Mouse (Mus musculus): ENCODE measurements at regions not wholly inside any gene's neighbourhood (a gene's known extent, or its start where the extent isn't known, plus 50 kb on each side); places are given as distances from the start of the nearest gene placed in this dataset.

GRCm38 (mm10) chr2:159986719-159987118 lies 347.2 kb downstream of the Gm826 start:
- Histone ChIP-seq H3K27ac (no peak overlapping the region), H3K36me3 (no peaks in the 10 kb centered on the region), H3K27me3 (ENCODE audit: insufficient read depth, poor library complexity, severe bottlenecking) (no peaks in the 10 kb centered on the region), H3K4me1 (replicated peaks) (no peaks in the 10 kb centered on the region), H3K9me3 (no peaks in the 10 kb centered on the region), H3K4me3 (no peak overlapping the region)
- no peak for DNase-seq (ENCODE audit: low spot score)
- 94% methylated on average over 7 of the region's 7 CpGs for WGBS

- H3K9me3 ChIP-seq = no peaks in the 10 kb centered on the region
- H3K36me3 ChIP-seq = no peaks in the 10 kb centered on the region
- no peak overlapping the region for H3K27ac ChIP-seq
- no peaks in the 10 kb centered on the region for H3K4me1 ChIP-seq (replicated peaks)
- no peaks in the 10 kb centered on the region for H3K27me3 ChIP-seq (ENCODE audit: insufficient read depth, poor library complexity, severe bottlenecking)
- DNase-seq (ENCODE audit: low spot score) = no peak
- no peak overlapping the region for H3K4me3 ChIP-seq
- WGBS = 90% methylated on average over 3 of the region's 3 CpGs
These were observed 352.3 kb downstream of the Gm826 start for GRCm38 (mm10) chr2:159981694-159982093.

GRCm38 (mm10) chr2:159950369-159950768 lies 383.6 kb downstream of the Gm826 start:
- H3K27me3 ChIP-seq (ENCODE audit: insufficient read depth, poor library complexity, severe bottlenecking) = no peaks in the 10 kb centered on the region
- DNase-seq (ENCODE audit: low spot score) = no peak
- no peak overlapping the region for H3K4me3 ChIP-seq
- H3K27ac ChIP-seq = no peak overlapping the region
- no peaks in the 10 kb centered on the region for H3K4me1 ChIP-seq (replicated peaks)
- no peaks in the 10 kb centered on the region for H3K36me3 ChIP-seq
- 85% methylated on average over 1 of the region's 1 CpGs for WGBS
- H3K9me3 ChIP-seq = no peaks in the 10 kb centered on the region

GRCm38 (mm10) chr2:159949046-159949445 lies 384.9 kb downstream of the Gm826 start:
- H3K27me3 ChIP-seq (ENCODE audit: insufficient read depth, poor library complexity, severe bottlenecking) = no peaks in the 10 kb centered on the region
- no peaks in the 10 kb centered on the region for H3K4me1 ChIP-seq (replicated peaks)
- no peak overlapping the region for H3K27ac ChIP-seq
- DNase-seq (ENCODE audit: low spot score) = no peak
- no peaks in the 10 kb centered on the region for H3K36me3 ChIP-seq
- no peaks in the 10 kb centered on the region for H3K9me3 ChIP-seq
- H3K4me3 ChIP-seq = no peak overlapping the region
- WGBS = 86% methylated on average over 4 of the region's 4 CpGs

GRCm38 (mm10) chr2:159930744-159931143 lies 403.2 kb downstream of the Gm826 start:
- Histone ChIP-seq H3K4me3 (no peak overlapping the region), H3K36me3 (no peaks in the 10 kb centered on the region), H3K27ac (no peak overlapping the region), H3K27me3 (ENCODE audit: insufficient read depth, poor library complexity, severe bottlenecking) (no peaks in the 10 kb centered on the region), H3K4me1 (replicated peaks) (no peaks in the 10 kb centered on the region), H3K9me3 (no peaks in the 10 kb centered on the region)
- 83% methylated on average over 2 of the region's 2 CpGs for WGBS
- DNase-seq (ENCODE audit: low spot score) = no peak

GRCm38 (mm10) chr2:159889701-159890100 lies 444.3 kb downstream of the Gm826 start:
- Histone ChIP-seq H3K27me3 (ENCODE audit: insufficient read depth, poor library complexity, severe bottlenecking) (no peaks in the 10 kb centered on the region), H3K36me3 (no peaks in the 10 kb centered on the region), H3K27ac (no peak overlapping the region), H3K9me3 (no peaks in the 10 kb centered on the region), H3K4me3 (no peak overlapping the region), H3K4me1 (replicated peaks) (no peaks in the 10 kb centered on the region)
- no peak for DNase-seq (ENCODE audit: low spot score)
- 85% methylated on average over 2 of the region's 2 CpGs for WGBS

- no peak for DNase-seq (ENCODE audit: low spot score)
- 92% methylated on average over 6 of the region's 6 CpGs for WGBS
- H3K9me3 ChIP-seq = no peaks in the 10 kb centered on the region
- no peaks in the 10 kb centered on the region for H3K27me3 ChIP-seq (ENCODE audit: insufficient read depth, poor library complexity, severe bottlenecking)
- no peaks in the 10 kb centered on the region for H3K36me3 ChIP-seq
- H3K4me3 ChIP-seq = no peak overlapping the region
- H3K27ac ChIP-seq = no peak overlapping the region
- H3K4me1 ChIP-seq (replicated peaks) = 0 out of 2 replicates have a peak, but pooled peaks cover 2% of the 10 kb centered on the region
These were observed 449.0 kb downstream of the Gm826 start for GRCm38 (mm10) chr2:159884773-159885459.

GRCm38 (mm10) chr2:159866981-159867380 lies 467.0 kb downstream of the Gm826 start:
- Histone ChIP-seq H3K27me3 (ENCODE audit: insufficient read depth, poor library complexity, severe bottlenecking) (no peaks in the 10 kb centered on the region), H3K4me1 (replicated peaks) (no peaks in the 10 kb centered on the region), H3K36me3 (no peaks in the 10 kb centered on the region), H3K27ac (no peak overlapping the region), H3K4me3 (no peak overlapping the region), H3K9me3 (no peaks in the 10 kb centered on the region)
- WGBS = 71% methylated on average over 2 of the region's 2 CpGs
- DNase-seq (ENCODE audit: low spot score) = no peak

GRCm38 (mm10) chr2:159866391-159866790 lies 467.6 kb downstream of the Gm826 start:
- Histone ChIP-seq H3K9me3 (no peaks in the 10 kb centered on the region), H3K27ac (no peak overlapping the region), H3K4me1 (replicated peaks) (no peaks in the 10 kb centered on the region), H3K27me3 (ENCODE audit: insufficient read depth, poor library complexity, severe bottlenecking) (no peaks in the 10 kb centered on the region), H3K4me3 (no peak overlapping the region), H3K36me3 (no peaks in the 10 kb centered on the region)
- WGBS = 72% methylated on average over 1 of the region's 1 CpGs
- DNase-seq (ENCODE audit: low spot score) = no peak

- Histone ChIP-seq H3K36me3 (no peaks in the 10 kb centered on the region), H3K4me1 (replicated peaks) (no peaks in the 10 kb centered on the region), H3K4me3 (no peak overlapping the region), H3K27ac (no peak overlapping the region), H3K9me3 (no peaks in the 10 kb centered on the region), H3K27me3 (ENCODE audit: insufficient read depth, poor library complexity, severe bottlenecking) (no peaks in the 10 kb centered on the region)
- no peak for DNase-seq (ENCODE audit: low spot score)
- WGBS = 65% methylated on average over 1 of the region's 1 CpGs
These were observed 470.8 kb downstream of the Gm826 start for GRCm38 (mm10) chr2:159863185-159863584.

GRCm38 (mm10) chr2:159853891-159854665 lies 479.9 kb downstream of the Gm826 start:
- no peak for DNase-seq (ENCODE audit: low spot score)
- Histone ChIP-seq H3K4me3 (no peak overlapping the region), H3K4me1 (replicated peaks) (no peaks in the 10 kb centered on the region), H3K9me3 (no peaks in the 10 kb centered on the region), H3K27ac (no peak overlapping the region), H3K27me3 (ENCODE audit: insufficient read depth, poor library complexity, severe bottlenecking) (no peaks in the 10 kb centered on the region), H3K36me3 (no peaks in the 10 kb centered on the region)
- 80% methylated on average over 5 of the region's 5 CpGs for WGBS

- Histone ChIP-seq H3K27me3 (ENCODE audit: insufficient read depth, poor library complexity, severe bottlenecking) (no peaks in the 10 kb centered on the region), H3K4me3 (no peak overlapping the region), H3K9me3 (no peaks in the 10 kb centered on the region), H3K27ac (no peak overlapping the region), H3K4me1 (replicated peaks) (no peaks in the 10 kb centered on the region), H3K36me3 (no peaks in the 10 kb centered on the region)
- DNase-seq (ENCODE audit: low spot score) = no peak
- WGBS = 90% methylated on average over 4 of the region's 4 CpGs
These were observed 481.0 kb downstream of the Gm826 start for GRCm38 (mm10) chr2:159852959-159853358.

- no peak for DNase-seq (ENCODE audit: low spot score)
- no peaks in the 10 kb centered on the region for H3K9me3 ChIP-seq
- 89% methylated on average over 7 of the region's 7 CpGs for WGBS
- H3K4me3 ChIP-seq = no peak overlapping the region
- no peaks in the 10 kb centered on the region for H3K36me3 ChIP-seq
- no peaks in the 10 kb centered on the region for H3K27me3 ChIP-seq (ENCODE audit: insufficient read depth, poor library complexity, severe bottlenecking)
- no peaks in the 10 kb centered on the region for H3K4me1 ChIP-seq (replicated peaks)
- H3K27ac ChIP-seq = no peak overlapping the region
These were observed 501.4 kb downstream of the Gm826 start for GRCm38 (mm10) chr2:159832488-159833113.

Measured in hindbrain, embryonic 10.5 days (tissue).